Mouse (Mus musculus) forebrain, embryonic 15.5 days (tissue): ENCODE measurements at regions not wholly inside any gene's neighbourhood (a gene's known extent, or its start where the extent isn't known, plus 50 kb on each side); places are given as distances from the start of the nearest gene placed in this dataset.

Source experiments
- ATAC-seq: fragments of 200-750 bp; cut with Nextera tagmentation; replicated peaks from 2 replicates; pipeline ENCODE4 v1.8.0; 2017; ENCODE audit warnings: mild to moderate bottlenecking, moderate TSS enrichment, moderate library complexity
- H3K27ac ChIP-seq: fragments of 300-500 bp; sonication (generic); replicated peaks from 2 replicates; pipeline ENCODE4 v1.5.1; 2015; ENCODE audit warnings: mild to moderate bottlenecking, inconsistent platforms
- H3K27me3 ChIP-seq: fragments of 300-500 bp; sonication (generic); 2 replicates; pipeline ENCODE4 v1.6.1; 2015; ENCODE audit warnings: inconsistent platforms
- H3K36me3 ChIP-seq: fragments of 300-500 bp; sonication (generic); 2 replicates; pipeline ENCODE4 v1.6.1; 2015; ENCODE audit warnings: mild to moderate bottlenecking, inconsistent platforms
- H3K4me1 ChIP-seq: fragments of 300-500 bp; sonication (generic); 2 replicates; pipeline ENCODE4 v1.6.1; 2015; ENCODE audit warnings: inconsistent platforms
- H3K4me2 ChIP-seq: fragments of 300-500 bp; sonication (generic); replicated peaks from 2 replicates; pipeline ENCODE4 v1.6.1; 2015; ENCODE audit warnings: mild to moderate bottlenecking, inconsistent platforms
- H3K4me3 ChIP-seq: fragments of 300-500 bp; sonication (generic); 2 replicates; pipeline ENCODE4 v1.5.1; 2015; ENCODE audit warnings: mild to moderate bottlenecking, inconsistent platforms
- H3K9ac ChIP-seq: fragments of 300-500 bp; sonication (generic); replicated peaks from 2 replicates; pipeline ENCODE4 v1.6.1; 2015; ENCODE audit warnings: mild to moderate bottlenecking, inconsistent platforms
- H3K9me3 ChIP-seq: fragments of 300-500 bp; sonication (generic); 2 replicates; pipeline ENCODE4 v1.6.1; 2016; ENCODE audit warnings: inconsistent platforms
- WGBS: fragments of 180-500 bp; shearing (Covaris S2); methylation state at CpG from one replicate; pipeline ENCODE4 v1.1.7; 2015; ENCODE audit warnings: mixed read lengths; 5-methylcytosine and 5-hydroxymethylcytosine counted together

GRCm38 (mm10) chr16:93486646-93487550, 117.0 kb downstream of the Setd4 start:
- H3K4me2 ChIP-seq = peak overlapping the region; percentile 14
- no peak overlapping the region for H3K4me3 ChIP-seq
- no peaks in the 10 kb centered on the region for H3K9me3 ChIP-seq
- no peaks in the 10 kb centered on the region for H3K4me1 ChIP-seq
- no peak overlapping the region for H3K9ac ChIP-seq
- no peak overlapping the region for H3K27ac ChIP-seq
- 54% methylated on average over 26 of the region's 26 CpGs for WGBS
- H3K36me3 ChIP-seq = no peaks in the 10 kb centered on the region
- ATAC-seq = no peak
- no peaks in the 10 kb centered on the region for H3K27me3 ChIP-seq

DNA sequence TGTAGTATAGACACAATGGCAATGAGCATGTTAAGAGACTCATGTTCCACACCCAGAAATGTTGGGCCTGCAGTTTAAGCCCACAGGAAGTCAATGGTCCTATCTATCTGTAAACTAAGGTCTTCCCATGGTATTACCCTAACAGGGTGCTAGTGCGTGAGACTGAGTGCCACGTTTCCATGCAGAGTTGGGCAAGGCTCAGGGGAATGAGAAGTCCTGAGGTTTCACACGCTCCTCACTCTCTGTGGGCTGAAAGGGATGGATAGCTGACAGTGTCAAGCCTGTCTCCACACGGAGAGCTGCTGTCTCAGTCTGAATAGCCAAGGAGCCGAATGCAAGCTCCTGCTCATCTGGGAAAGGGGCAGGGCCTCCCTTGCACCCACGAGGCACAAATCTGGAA, 133.9 kb downstream of the Setd4 start:
- WGBS = 77% methylated on average over 6 of the region's 6 CpGs
- Histone ChIP-seq H3K36me3 (no peaks in the 10 kb centered on the region), H3K27me3 (no peaks in the 10 kb centered on the region), H3K9me3 (peaks cover 5% of the 10 kb centered on the region; the same call in 1 of the 2 replicates), H3K9ac (no peak overlapping the region), H3K4me2 (no peak overlapping the region), H3K27ac (no peak overlapping the region), H3K4me1 (no peaks in the 10 kb centered on the region), H3K4me3 (no peak overlapping the region)
- no peak for ATAC-seq

DNA sequence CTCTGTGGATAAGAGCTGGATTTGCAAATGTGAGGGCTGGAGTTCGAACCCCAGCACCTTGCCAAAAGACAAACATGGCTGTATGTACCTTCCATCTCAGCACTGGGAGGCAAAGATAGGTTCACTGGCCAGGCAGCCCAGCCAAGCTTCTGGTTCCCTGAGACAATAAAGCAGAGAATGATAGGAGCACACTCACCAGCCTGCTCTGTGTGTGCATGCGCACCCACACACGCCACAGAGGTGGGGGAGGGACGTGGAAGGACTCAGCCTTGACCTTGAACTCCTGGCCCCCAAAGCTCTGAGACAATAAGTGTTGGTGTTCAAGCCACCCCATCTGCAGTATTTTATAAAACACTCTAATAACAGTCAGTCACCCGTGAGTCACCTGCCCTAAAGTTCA, 138.1 kb downstream of the Setd4 start:
- Histone ChIP-seq H3K9ac (no peak overlapping the region), H3K4me2 (no peak overlapping the region), H3K27me3 (no peaks in the 10 kb centered on the region), H3K27ac (no peak overlapping the region), H3K4me3 (no peak overlapping the region), H3K9me3 (no peaks in the 10 kb centered on the region), H3K36me3 (no peaks in the 10 kb centered on the region), H3K4me1 (0 out of 2 replicates have a peak, but pooled peaks cover 2% of the 10 kb centered on the region)
- WGBS = 90% methylated on average over 5 of the region's 5 CpGs
- no peak for ATAC-seq

DNA sequence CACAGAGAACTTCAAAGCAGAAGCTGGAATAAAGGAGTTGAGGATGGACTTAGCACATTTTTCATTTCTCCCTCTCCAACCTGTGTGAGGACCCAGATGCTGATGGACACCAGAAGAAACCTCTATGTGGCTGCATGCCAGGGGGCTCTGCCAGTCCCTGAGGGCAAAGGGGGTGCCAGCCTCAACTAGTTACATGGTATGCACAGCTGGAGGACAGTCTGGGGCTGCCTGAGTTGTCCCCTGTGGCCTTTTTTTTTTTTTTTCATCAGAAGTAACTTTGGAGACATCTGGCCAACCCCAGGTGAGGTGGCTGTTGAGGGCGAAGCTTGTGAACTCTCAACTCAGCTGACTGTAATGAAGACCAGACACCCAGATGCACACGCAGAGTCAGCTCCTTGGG, 139.0 kb downstream of the Setd4 start:
- Histone ChIP-seq H3K27me3 (no peaks in the 10 kb centered on the region), H3K27ac (no peak overlapping the region), H3K9me3 (no peaks in the 10 kb centered on the region), H3K4me1 (0 out of 2 replicates have a peak, but pooled peaks cover 2% of the 10 kb centered on the region), H3K4me3 (no peak overlapping the region), H3K9ac (no peak overlapping the region), H3K36me3 (no peaks in the 10 kb centered on the region), H3K4me2 (no peak overlapping the region)
- no peak for ATAC-seq
- WGBS = 66% methylated on average over 2 of the region's 2 CpGs

- H3K27me3 ChIP-seq = no peaks in the 10 kb centered on the region
- H3K9ac ChIP-seq = no peak overlapping the region
- WGBS = 81% methylated on average over 13 of the region's 13 CpGs
- no peak for ATAC-seq
- H3K4me3 ChIP-seq = no peak overlapping the region
- H3K36me3 ChIP-seq = no peaks in the 10 kb centered on the region
- no peak overlapping the region for H3K27ac ChIP-seq
- H3K4me2 ChIP-seq = no peak overlapping the region
- H3K9me3 ChIP-seq = no peaks in the 10 kb centered on the region
- peaks cover 14% of the 10 kb centered on the region for H3K4me1 ChIP-seq
Observed at GRCm38 (mm10) chr16:93463405-93463804, 140.5 kb downstream of the Setd4 start.

GRCm38 (mm10) chr16:93462286-93462610, 141.6 kb downstream of the Setd4 start:
- no peak overlapping the region for H3K27ac ChIP-seq
- H3K4me2 ChIP-seq = no peak overlapping the region
- H3K27me3 ChIP-seq = no peaks in the 10 kb centered on the region
- peaks cover 16% of the 10 kb centered on the region for H3K4me1 ChIP-seq
- no peak for ATAC-seq
- H3K36me3 ChIP-seq = no peaks in the 10 kb centered on the region
- WGBS = 48% methylated on average over 8 of the region's 8 CpGs
- no peaks in the 10 kb centered on the region for H3K9me3 ChIP-seq
- H3K4me3 ChIP-seq = no peak overlapping the region
- H3K9ac ChIP-seq = no peak overlapping the region

DNA sequence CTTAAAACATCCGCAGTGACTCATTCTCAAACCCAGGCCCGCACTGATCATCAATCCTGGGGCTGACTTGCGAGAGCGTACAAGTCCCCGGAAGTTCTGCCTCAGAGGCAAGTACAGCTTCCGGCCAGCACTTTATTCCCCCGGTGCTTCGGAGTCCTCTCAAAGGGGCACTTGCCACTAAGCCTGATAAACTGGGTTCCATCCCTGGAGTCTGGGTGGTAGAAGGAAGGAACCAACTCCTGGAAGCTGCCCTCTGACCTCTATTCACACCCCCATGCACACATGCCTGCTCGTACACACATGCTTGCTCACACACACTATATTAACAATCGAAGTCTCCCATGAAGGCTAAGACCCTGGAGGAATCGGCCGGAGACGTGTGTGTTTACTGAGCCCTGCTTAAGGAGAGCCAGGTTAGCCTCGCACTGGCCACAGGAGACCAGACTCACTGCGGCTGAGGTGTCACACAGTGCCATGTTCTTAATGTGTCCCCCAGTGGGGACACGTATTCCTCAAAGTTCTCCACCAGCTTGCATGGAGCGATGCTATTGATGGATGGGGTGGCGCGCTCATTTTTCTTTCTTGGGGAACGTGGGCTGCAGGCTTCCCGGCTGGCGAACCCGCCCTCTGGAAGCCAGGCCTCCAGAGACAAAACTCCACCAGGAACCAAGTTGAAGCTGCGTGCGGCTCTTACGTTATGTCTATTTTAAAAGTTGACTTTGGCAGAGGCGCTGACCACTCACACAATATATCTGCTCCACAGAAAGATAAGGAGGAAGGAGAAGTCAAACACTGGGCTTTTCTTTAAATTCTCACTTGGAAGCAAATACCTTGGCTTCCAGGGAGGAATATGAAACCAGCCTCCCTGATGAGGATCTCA, 142.2 kb downstream of the Setd4 start:
- 89% methylated on average over 27 of the region's 27 CpGs for WGBS

DNA sequence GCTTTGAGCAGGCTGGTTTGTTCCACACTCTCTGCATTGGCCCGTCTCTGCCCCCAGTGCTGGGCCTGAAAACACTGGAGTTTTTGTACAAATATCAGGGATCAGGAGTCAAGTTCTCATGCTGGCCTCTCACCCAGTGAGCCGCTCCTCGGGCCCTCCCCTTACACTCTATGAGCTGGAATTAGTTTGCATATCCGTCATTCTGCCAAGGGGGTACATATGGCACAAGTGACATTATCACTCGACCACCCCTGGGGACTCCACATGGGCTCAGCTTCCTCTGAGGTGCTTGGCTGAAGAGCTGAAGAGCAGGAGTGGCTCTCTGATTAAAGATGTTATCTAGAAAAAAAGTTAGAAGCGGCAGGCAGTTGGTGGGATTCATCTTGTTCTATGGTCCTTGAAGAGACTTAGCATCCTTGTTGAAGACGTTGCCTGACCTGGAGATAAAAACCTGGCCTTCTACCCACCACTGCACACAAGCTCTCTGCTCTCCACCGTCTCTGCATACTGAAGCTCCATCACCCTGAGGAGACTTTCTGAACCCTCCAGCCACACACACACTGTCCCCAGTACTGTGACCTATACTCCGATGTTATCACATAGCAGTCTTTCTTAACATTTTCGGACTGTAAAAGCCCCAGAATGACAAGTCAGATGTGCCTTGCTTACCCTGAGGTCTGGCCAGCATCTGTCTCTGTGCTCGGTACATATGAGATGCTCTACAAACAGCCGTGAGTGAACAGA, 144.2 kb downstream of the Setd4 start:
- H3K36me3 ChIP-seq = no peaks in the 10 kb centered on the region
- peak; percentile 44; the same call in 1 of the 2 replicates for ATAC-seq
- no peak overlapping the region for H3K4me3 ChIP-seq
- peak overlapping the region; percentile 26; the same call in 1 of the 2 replicates for H3K4me2 ChIP-seq
- H3K9me3 ChIP-seq = no peaks in the 10 kb centered on the region
- H3K27ac ChIP-seq = peak overlapping the region; percentile 58
- peaks cover 16% of the 10 kb centered on the region for H3K4me1 ChIP-seq
- no peaks in the 10 kb centered on the region for H3K27me3 ChIP-seq
- 58% methylated on average over 12 of the region's 12 CpGs for WGBS
- 0 out of 2 replicates have a peak overlapping the region, but pooled peaks have one; percentile 9 for H3K9ac ChIP-seq

More for the DNA sequence above, 142.2 kb downstream of the Setd4 start:
- H3K4me3 ChIP-seq = no peak overlapping the region
- H3K27me3 ChIP-seq = no peaks in the 10 kb centered on the region
- H3K9me3 ChIP-seq = no peaks in the 10 kb centered on the region
- no peak overlapping the region for H3K27ac ChIP-seq
- ATAC-seq = no peak
- H3K4me1 ChIP-seq = peaks cover 16% of the 10 kb centered on the region
- no peak overlapping the region for H3K9ac ChIP-seq
- no peak overlapping the region for H3K4me2 ChIP-seq
- no peaks in the 10 kb centered on the region for H3K36me3 ChIP-seq

- H3K27ac ChIP-seq = peak overlapping the region; percentile 58
- no peak overlapping the region for H3K4me3 ChIP-seq
- H3K9ac ChIP-seq = 0 out of 2 replicates have a peak overlapping the region, but pooled peaks have one; percentile 9
Observed at GRCm38 (mm10) chr16:93458598-93459496, 145.0 kb downstream of the Setd4 start.

DNA sequence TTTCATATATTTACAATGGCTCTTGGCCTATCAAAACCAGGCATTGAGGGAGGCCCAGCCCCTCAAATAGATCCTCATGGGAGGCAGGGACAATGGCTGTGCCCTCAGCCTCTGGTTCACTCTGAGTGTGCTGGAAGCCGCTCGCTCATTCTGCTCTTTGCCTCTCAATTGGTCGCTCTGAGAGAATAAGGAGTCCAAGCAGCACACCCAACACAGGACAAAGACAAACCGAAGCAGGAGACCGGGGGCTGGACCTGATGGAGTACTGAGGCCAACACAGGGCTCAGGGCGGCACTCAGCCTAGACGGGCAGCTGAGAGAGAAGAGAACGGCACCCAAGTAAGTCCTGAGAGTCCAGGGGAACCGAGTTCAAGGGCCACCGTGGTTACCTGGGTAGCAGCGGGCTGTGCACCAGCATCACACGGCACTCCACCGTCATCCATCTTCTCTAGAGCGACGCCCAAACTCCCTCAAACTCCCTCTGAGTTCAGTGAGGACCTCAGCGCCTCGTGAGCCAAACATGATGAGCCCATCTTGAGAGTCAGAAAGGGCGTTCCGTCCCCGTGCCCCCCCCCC, 145.8 kb downstream of the Setd4 start:
- Histone ChIP-seq H3K4me3 (no peak overlapping the region), H3K27me3 (no peaks in the 10 kb centered on the region; the same call in 1 of the 2 replicates), H3K4me2 (no peak overlapping the region), H3K9ac (no peak overlapping the region), H3K27ac (no peak overlapping the region), H3K36me3 (no peaks in the 10 kb centered on the region), H3K4me1 (peaks cover 16% of the 10 kb centered on the region), H3K9me3 (no peaks in the 10 kb centered on the region)
- WGBS = 88% methylated on average over 20 of the region's 20 CpGs
- no peak for ATAC-seq

More at GRCm38 (mm10) chr16:93458598-93459496, 145.0 kb downstream of the Setd4 start:
- Histone ChIP-seq H3K36me3 (no peaks in the 10 kb centered on the region), H3K9me3 (no peaks in the 10 kb centered on the region), H3K27me3 (no peaks in the 10 kb centered on the region; the same call in 1 of the 2 replicates), H3K4me2 (peak overlapping the region; percentile 26; the same call in 1 of the 2 replicates), H3K4me1 (peaks cover 16% of the 10 kb centered on the region)
- peak; percentile 81 for ATAC-seq
- WGBS = 42% methylated on average over 25 of the region's 25 CpGs
